Mouse (Mus musculus): Measurements from ENCODE around the gene Klf7. TPM values are rescaled to one million over a fixed set of nuclear protein-coding genes. Genes with fewer than 3 reads are reported as not detected.

Gene Klf7
- polyA plus RNA-seq, 1 experiment from 2014 or later = 86.1 TPM

DNA sequence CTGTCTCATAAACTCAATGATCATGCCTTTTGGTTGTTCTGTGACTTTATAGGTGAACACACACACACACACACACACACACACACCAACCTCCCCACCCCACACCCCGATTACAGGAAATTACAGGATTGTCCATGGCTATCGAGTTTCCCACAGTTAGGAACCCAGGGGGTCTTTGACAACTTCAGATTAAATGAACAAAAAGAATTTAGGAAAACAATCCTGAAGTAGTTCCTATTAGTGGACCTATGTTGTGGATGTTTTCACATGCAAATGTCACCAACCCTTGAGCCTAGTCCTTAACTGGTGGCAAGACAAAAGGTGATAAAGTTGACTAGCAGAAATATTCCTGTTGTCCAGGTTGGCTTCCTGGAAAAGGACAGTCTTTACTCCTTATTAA is 113.1 kb downstream of the Klf7 start:
- H3K4me3 ChIP-seq (replicated peaks; ENCODE audit: low read depth, low read length) = no peak overlapping the region
- H3K4me1 ChIP-seq (ENCODE audit: control insufficient read depth, insufficient read depth, low read length) = peaks cover 2% of the 10 kb centered on the region
- H3K9ac ChIP-seq (replicated peaks; ENCODE audit: low read length) = no peak overlapping the region
- ATAC-seq (ENCODE audit: low FRiP score, low TSS enrichment) (no peak), DNase-seq (no peak)
- no peak overlapping the region for H3K27ac ChIP-seq (replicated peaks; ENCODE audit: low read depth, low read length)
- H3K4me2 ChIP-seq (ENCODE audit: low read length) = no peak overlapping the region
- H3K27me3 ChIP-seq (ENCODE audit: control insufficient read depth, insufficient read depth, low read length) = no peaks in the 10 kb centered on the region
- H3K9me3 ChIP-seq (ENCODE audit: control insufficient read depth, low read length) = no peaks in the 10 kb centered on the region
- WGBS = 19% methylated on average over 2 of the region's 2 CpGs
- H3K36me3 ChIP-seq (ENCODE audit: control insufficient read depth, insufficient read depth, low read length) = no peaks in the 10 kb centered on the region

GRCm38 (mm10) chr1:64008031-64008430 is 114.1 kb downstream of the Klf7 start:
- ATAC-seq (ENCODE audit: low FRiP score, low TSS enrichment) = no peak
- H3K9me3 ChIP-seq (ENCODE audit: control insufficient read depth, low read length) = no peaks in the 10 kb centered on the region
- H3K27ac ChIP-seq (replicated peaks; ENCODE audit: low read depth, low read length) = no peak overlapping the region
- H3K9ac ChIP-seq (replicated peaks; ENCODE audit: low read length) = no peak overlapping the region
- H3K4me2 ChIP-seq (ENCODE audit: low read length) = no peak overlapping the region
- DNase-seq = no peak
- H3K36me3 ChIP-seq (ENCODE audit: control insufficient read depth, insufficient read depth, low read length) = no peaks in the 10 kb centered on the region
- no peaks in the 10 kb centered on the region for H3K27me3 ChIP-seq (ENCODE audit: control insufficient read depth, insufficient read depth, low read length)
- H3K4me1 ChIP-seq (ENCODE audit: control insufficient read depth, insufficient read depth, low read length) = peaks cover 8% of the 10 kb centered on the region
- no peak overlapping the region for H3K4me3 ChIP-seq (replicated peaks; ENCODE audit: low read depth, low read length)

DNA sequence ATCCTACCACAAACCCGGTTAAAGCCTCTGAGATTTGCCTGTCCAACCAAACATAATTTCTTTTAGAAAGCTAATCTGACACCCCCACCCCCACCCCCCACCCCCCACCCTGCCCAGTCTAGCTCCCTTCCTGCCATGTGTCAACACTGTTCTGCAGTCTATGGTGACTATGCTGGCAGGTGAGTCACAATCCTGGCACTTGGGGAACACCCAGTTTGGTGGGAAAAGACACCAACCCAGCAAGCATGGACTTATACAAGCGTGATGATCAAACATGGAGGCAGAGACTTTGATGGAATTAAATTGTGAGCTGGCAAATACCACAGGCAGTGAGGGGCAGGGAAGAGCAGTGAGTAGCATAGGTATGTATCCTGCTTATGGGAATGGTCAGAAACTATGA is 116.9 kb downstream of the Klf7 start:
- Histone ChIP-seq H3K4me1 (ENCODE audit: control insufficient read depth, insufficient read depth, low read length) (peaks cover 8% of the 10 kb centered on the region), H3K27ac (replicated peaks; ENCODE audit: low read depth, low read length) (no peak overlapping the region), H3K9me3 (ENCODE audit: control insufficient read depth, low read length) (no peaks in the 10 kb centered on the region), H3K36me3 (ENCODE audit: control insufficient read depth, insufficient read depth, low read length) (no peaks in the 10 kb centered on the region), H3K9ac (replicated peaks; ENCODE audit: low read length) (no peak overlapping the region), H3K4me2 (ENCODE audit: low read length) (no peak overlapping the region), H3K4me3 (replicated peaks; ENCODE audit: low read depth, low read length) (no peak overlapping the region), H3K27me3 (ENCODE audit: control insufficient read depth, insufficient read depth, low read length) (no peaks in the 10 kb centered on the region)
- ATAC-seq (ENCODE audit: low FRiP score, low TSS enrichment) = no peak
- no peak for DNase-seq
- 89% methylated on average over 2 of the region's 2 CpGs for WGBS

- no peaks in the 10 kb centered on the region for H3K9me3 ChIP-seq (ENCODE audit: control insufficient read depth, low read length)
- 20% methylated on average over 9 of the region's 9 CpGs for WGBS
- H3K36me3 ChIP-seq (ENCODE audit: control insufficient read depth, insufficient read depth, low read length) = no peaks in the 10 kb centered on the region
- H3K4me2 ChIP-seq (ENCODE audit: low read length) = no peak overlapping the region
- peak; percentile 44 for DNase-seq
- no peak overlapping the region for H3K4me3 ChIP-seq (replicated peaks; ENCODE audit: low read depth, low read length)
- peaks cover 8% of the 10 kb centered on the region for H3K4me1 ChIP-seq (ENCODE audit: control insufficient read depth, insufficient read depth, low read length)
- H3K27ac ChIP-seq (replicated peaks; ENCODE audit: low read depth, low read length) = 0 out of 2 replicates have a peak overlapping the region, but pooled peaks have one; percentile 3
- ATAC-seq (ENCODE audit: low FRiP score, low TSS enrichment) = no peak
- H3K9ac ChIP-seq (replicated peaks; ENCODE audit: low read length) = no peak overlapping the region
- H3K27me3 ChIP-seq (ENCODE audit: control insufficient read depth, insufficient read depth, low read length) = no peaks in the 10 kb centered on the region
Observed at GRCm38 (mm10) chr1:64003525-64004291, 118.4 kb downstream of the Klf7 start.

DNA sequence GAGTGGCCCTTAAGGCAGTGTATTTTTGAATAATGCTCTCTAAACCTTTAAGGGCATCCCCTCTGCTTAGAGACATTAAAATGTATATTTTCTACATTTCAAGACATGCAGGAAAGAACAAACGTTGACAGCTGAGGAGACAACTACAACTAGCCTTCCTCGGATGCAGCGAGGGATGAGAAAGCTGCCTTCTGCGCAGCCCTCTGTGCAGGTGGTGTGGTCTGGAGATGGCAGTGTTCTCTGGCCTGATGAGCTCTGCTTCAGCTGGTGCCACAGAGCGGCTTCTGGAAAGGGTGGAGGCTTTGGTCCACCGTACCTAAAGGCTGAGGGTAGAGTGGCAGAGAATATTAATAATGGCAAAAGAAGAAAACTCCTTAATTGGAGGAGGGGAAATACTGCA is 120.0 kb downstream of the Klf7 start:
- H3K36me3 ChIP-seq (ENCODE audit: control insufficient read depth, insufficient read depth, low read length) = no peaks in the 10 kb centered on the region
- no peak overlapping the region for H3K27ac ChIP-seq (replicated peaks; ENCODE audit: low read depth, low read length)
- H3K4me1 ChIP-seq (ENCODE audit: control insufficient read depth, insufficient read depth, low read length) = peaks cover 8% of the 10 kb centered on the region; the same call in 1 of the 2 replicates
- no peak overlapping the region for H3K4me3 ChIP-seq (replicated peaks; ENCODE audit: low read depth, low read length)
- H3K9me3 ChIP-seq (ENCODE audit: control insufficient read depth, low read length) = no peaks in the 10 kb centered on the region
- no peak overlapping the region for H3K9ac ChIP-seq (replicated peaks; ENCODE audit: low read length)
- ATAC-seq (ENCODE audit: low FRiP score, low TSS enrichment) (no peak), DNase-seq (no peak)
- 90% methylated on average over 6 of the region's 6 CpGs for WGBS
- H3K27me3 ChIP-seq (ENCODE audit: control insufficient read depth, insufficient read depth, low read length) = no peaks in the 10 kb centered on the region
- H3K4me2 ChIP-seq (ENCODE audit: low read length) = no peak overlapping the region

DNA sequence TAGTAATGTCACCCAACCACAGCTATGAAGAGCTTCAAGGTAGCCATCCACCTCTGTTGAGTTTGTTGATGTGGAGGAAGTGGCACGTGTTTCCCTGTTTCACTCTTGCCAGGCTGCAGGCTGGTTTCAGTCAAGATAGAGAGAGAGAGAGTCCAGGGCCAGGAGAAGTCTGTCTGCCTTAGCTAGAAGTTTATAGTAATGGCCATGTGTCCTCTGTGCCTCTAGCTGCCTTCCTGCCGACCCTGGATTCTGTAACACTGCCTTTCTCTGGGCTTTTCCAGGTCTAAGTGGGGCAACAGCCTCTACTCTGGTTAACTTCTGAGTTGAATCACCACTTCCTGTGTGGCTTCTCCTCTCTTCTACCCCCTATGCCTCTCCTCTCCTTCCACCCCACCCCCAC is 121.5 kb downstream of the Klf7 start:
- whole genome bisulfite sequencing = 93% methylated on average over 2 of the region's 2 CpGs
- Histone ChIP-seq H3K27ac (replicated peaks; ENCODE audit: low read depth, low read length) (no peak overlapping the region), H3K36me3 (ENCODE audit: control insufficient read depth, insufficient read depth, low read length) (no peaks in the 10 kb centered on the region), H3K9me3 (ENCODE audit: control insufficient read depth, low read length) (no peaks in the 10 kb centered on the region), H3K9ac (replicated peaks; ENCODE audit: low read length) (no peak overlapping the region), H3K27me3 (ENCODE audit: control insufficient read depth, insufficient read depth, low read length) (no peaks in the 10 kb centered on the region), H3K4me2 (ENCODE audit: low read length) (no peak overlapping the region), H3K4me3 (replicated peaks; ENCODE audit: low read depth, low read length) (no peak overlapping the region), H3K4me1 (ENCODE audit: control insufficient read depth, insufficient read depth, low read length) (peaks cover 10% of the 10 kb centered on the region; the same call in 1 of the 2 replicates)
- DNase-seq = no peak
- no peak for ATAC-seq (ENCODE audit: low FRiP score, low TSS enrichment)

DNA sequence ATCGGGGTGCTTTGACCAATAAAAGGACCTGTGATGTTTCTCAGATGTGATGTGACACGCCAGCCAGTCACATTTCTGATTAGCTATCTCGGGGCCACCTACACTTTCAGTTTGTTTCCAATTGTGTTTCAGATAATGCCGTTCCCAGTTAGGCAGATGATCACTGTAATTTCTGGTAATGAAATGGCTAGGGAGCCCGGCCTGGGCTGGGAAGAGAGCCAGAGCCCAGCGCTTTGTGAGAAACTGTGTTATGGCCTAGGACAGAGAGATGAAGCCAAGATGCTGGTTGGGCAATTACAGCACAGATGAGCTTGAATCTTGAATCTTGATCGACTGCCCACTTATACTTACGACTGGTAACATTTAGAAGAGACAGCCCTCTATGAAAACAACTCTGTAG is 122.6 kb downstream of the Klf7 start:
- Histone ChIP-seq H3K4me1 (ENCODE audit: control insufficient read depth, insufficient read depth, low read length) (peaks cover 19% of the 10 kb centered on the region), H3K9ac (replicated peaks; ENCODE audit: low read length) (no peak overlapping the region), H3K4me2 (ENCODE audit: low read length) (no peak overlapping the region), H3K27me3 (ENCODE audit: control insufficient read depth, insufficient read depth, low read length) (no peaks in the 10 kb centered on the region), H3K36me3 (ENCODE audit: control insufficient read depth, insufficient read depth, low read length) (no peaks in the 10 kb centered on the region), H3K4me3 (replicated peaks; ENCODE audit: low read depth, low read length) (no peak overlapping the region), H3K27ac (replicated peaks; ENCODE audit: low read depth, low read length) (no peak overlapping the region), H3K9me3 (ENCODE audit: control insufficient read depth, low read length) (no peaks in the 10 kb centered on the region)
- ATAC-seq (ENCODE audit: low FRiP score, low TSS enrichment) = no peak
- DNase-seq = no peak
- 91% methylated on average over 8 of the region's 8 CpGs for WGBS

GRCm38 (mm10) chr1:63998901-63999300 is 123.2 kb downstream of the Klf7 start:
- DNase-seq (no peak), ATAC-seq (ENCODE audit: low FRiP score, low TSS enrichment) (no peak)
- Histone ChIP-seq H3K4me1 (ENCODE audit: control insufficient read depth, insufficient read depth, low read length) (peaks cover 22% of the 10 kb centered on the region), H3K27ac (replicated peaks; ENCODE audit: low read depth, low read length) (no peak overlapping the region), H3K27me3 (ENCODE audit: control insufficient read depth, insufficient read depth, low read length) (no peaks in the 10 kb centered on the region), H3K36me3 (ENCODE audit: control insufficient read depth, insufficient read depth, low read length) (no peaks in the 10 kb centered on the region), H3K9ac (replicated peaks; ENCODE audit: low read length) (no peak overlapping the region), H3K9me3 (ENCODE audit: control insufficient read depth, low read length) (no peaks in the 10 kb centered on the region), H3K4me2 (ENCODE audit: low read length) (no peak overlapping the region), H3K4me3 (replicated peaks; ENCODE audit: low read depth, low read length) (no peak overlapping the region)
- WGBS = 86% methylated on average over 4 of the region's 4 CpGs

- no peaks in the 10 kb centered on the region for H3K27me3 ChIP-seq (ENCODE audit: control insufficient read depth, insufficient read depth, low read length)
- no peaks in the 10 kb centered on the region for H3K36me3 ChIP-seq (ENCODE audit: control insufficient read depth, insufficient read depth, low read length)
- H3K9me3 ChIP-seq (ENCODE audit: control insufficient read depth, low read length) = no peaks in the 10 kb centered on the region
- ATAC-seq (ENCODE audit: low FRiP score, low TSS enrichment) (no peak), DNase-seq (no peak)
- no peak overlapping the region for H3K4me2 ChIP-seq (ENCODE audit: low read length)
- peaks cover 21% of the 10 kb centered on the region for H3K4me1 ChIP-seq (ENCODE audit: control insufficient read depth, insufficient read depth, low read length)
- no peak overlapping the region for H3K27ac ChIP-seq (replicated peaks; ENCODE audit: low read depth, low read length)
- no peak overlapping the region for H3K4me3 ChIP-seq (replicated peaks; ENCODE audit: low read depth, low read length)
- no peak overlapping the region for H3K9ac ChIP-seq (replicated peaks; ENCODE audit: low read length)
- WGBS = 91% methylated on average over 2 of the region's 2 CpGs
Observed at GRCm38 (mm10) chr1:63998139-63998538, 123.9 kb downstream of the Klf7 start.

All from midbrain, embryonic 14.5 days (tissue).